Mouse (Mus musculus): Measurements from ENCODE around the gene Kcnn4. TPM values are rescaled to one million over a fixed set of nuclear protein-coding genes. Genes with fewer than 3 reads are reported as not detected.
A peak's percentile ranks its signal among the peaks of the same experiment; 100 is the strongest.

The Kcnn4 gene
- total RNA-seq (2014; rRNA removed) (0.27 and 2.5 TPM in 2 replicates), polyA plus RNA-seq (2015; fragmentation: Nextera tagmentation; extraction: Ambion mirVana) (0.81 and 1.1 TPM in 2 replicates)

GRCm38 (mm10) chr7:24369731-24370541 is at the start of gene Kcnn4:
Gene Kcnn4, plus strand, starts transcription at chr7:24370263.
- Histone ChIP-seq H3K27ac (ENCODE audit: low read depth, low read length) (no peak within 1 kb of the TSS), H3K36me3 (ENCODE audit: insufficient read depth, low read length) (no peaks in the 10 kb centered on the region), H3K4me2 (ENCODE audit: low read depth, low read length, poor library complexity, severe bottlenecking) (no peak within 1 kb of the TSS), H3K4me3 (ENCODE audit: low read depth, low read length) (no peak within 1 kb of the TSS), H3K27me3 (ENCODE audit: insufficient read depth, low read length) (no peaks in the 10 kb centered on the region), H3K9me3 (ENCODE audit: low read length) (no peaks in the 10 kb centered on the region), H3K9ac (replicated peaks; ENCODE audit: low read length, poor library complexity, severe bottlenecking) (no peak within 1 kb of the TSS), H3K4me1 (ENCODE audit: insufficient read depth, low read length) (no peaks in the 10 kb centered on the region)
- ATAC-seq (ENCODE audit: low FRiP score) (no peak), DNase-seq (ENCODE audit: low spot score) (no peak)
- TF ChIP-seq CTCF (IDR thresholded peaks at IDR 0.05) = no peak
- 44% methylated on average over 23 of the region's 23 CpGs for WGBS

- no peak overlapping the region for H3K27ac ChIP-seq (ENCODE audit: low read depth, low read length)
- H3K9ac ChIP-seq (replicated peaks; ENCODE audit: low read length, poor library complexity, severe bottlenecking) = no peak overlapping the region
- 84% methylated on average over 4 of the region's 4 CpGs for WGBS
- DNase-seq (ENCODE audit: low spot score) (no peak), ATAC-seq (ENCODE audit: low FRiP score) (no peak)
- no peaks in the 10 kb centered on the region for H3K4me1 ChIP-seq (ENCODE audit: insufficient read depth, low read length)
- no peaks in the 10 kb centered on the region for H3K27me3 ChIP-seq (ENCODE audit: insufficient read depth, low read length)
- H3K36me3 ChIP-seq (ENCODE audit: insufficient read depth, low read length) = no peaks in the 10 kb centered on the region
- no peaks in the 10 kb centered on the region for H3K9me3 ChIP-seq (ENCODE audit: low read length)
- no peak overlapping the region for H3K4me3 ChIP-seq (ENCODE audit: low read depth, low read length)
- H3K4me2 ChIP-seq (ENCODE audit: low read depth, low read length, poor library complexity, severe bottlenecking) = no peak overlapping the region
- TF ChIP-seq CTCF (IDR thresholded peaks at IDR 0.05) = no peak
Observed at GRCm38 (mm10) chr7:24322593-24322992, 47.5 kb upstream of the Kcnn4 start.

- Histone ChIP-seq H3K27ac (ENCODE audit: low read depth, low read length) (no peak overlapping the region), H3K4me3 (ENCODE audit: low read depth, low read length) (peak overlapping the region; percentile 26; the same call in 1 of the 2 replicates), H3K9me3 (ENCODE audit: low read length) (no peaks in the 10 kb centered on the region), H3K4me2 (ENCODE audit: low read depth, low read length, poor library complexity, severe bottlenecking) (no peak overlapping the region), H3K9ac (replicated peaks; ENCODE audit: low read length, poor library complexity, severe bottlenecking) (no peak overlapping the region), H3K4me1 (ENCODE audit: insufficient read depth, low read length) (no peaks in the 10 kb centered on the region), H3K36me3 (ENCODE audit: insufficient read depth, low read length) (no peaks in the 10 kb centered on the region), H3K27me3 (ENCODE audit: insufficient read depth, low read length) (no peaks in the 10 kb centered on the region)
- no peak for ATAC-seq (ENCODE audit: low FRiP score)
- TF ChIP-seq CTCF (IDR thresholded peaks at IDR 0.05) = no peak
- DNase-seq (ENCODE audit: low spot score) = peak; percentile 21
- 70% methylated on average over 6 of the region's 6 CpGs for WGBS
Observed at GRCm38 (mm10) chr7:24325197-24325596, 44.9 kb upstream of the Kcnn4 start.

GRCm38 (mm10) chr7:24325675-24326128 is 44.4 kb upstream of the Kcnn4 start:
- WGBS = 3% methylated on average over 13 of the region's 13 CpGs
- TF ChIP-seq CTCF (IDR thresholded peaks at IDR 0.05) = no peak
- H3K9ac ChIP-seq (replicated peaks; ENCODE audit: low read length, poor library complexity, severe bottlenecking) = no peak overlapping the region
- H3K9me3 ChIP-seq (ENCODE audit: low read length) = no peaks in the 10 kb centered on the region
- ATAC-seq (ENCODE audit: low FRiP score) (no peak), DNase-seq (ENCODE audit: low spot score) (peak; percentile 14)
- H3K4me1 ChIP-seq (ENCODE audit: insufficient read depth, low read length) = no peaks in the 10 kb centered on the region
- H3K4me3 ChIP-seq (ENCODE audit: low read depth, low read length) = peak overlapping the region; percentile 26
- H3K27me3 ChIP-seq (ENCODE audit: insufficient read depth, low read length) = no peaks in the 10 kb centered on the region
- H3K36me3 ChIP-seq (ENCODE audit: insufficient read depth, low read length) = no peaks in the 10 kb centered on the region
- peak overlapping the region; percentile 52 for H3K4me2 ChIP-seq (ENCODE audit: low read depth, low read length, poor library complexity, severe bottlenecking)
- H3K27ac ChIP-seq (ENCODE audit: low read depth, low read length) = 0 out of 2 replicates have a peak overlapping the region, but pooled peaks have one; percentile 18

- Histone ChIP-seq H3K4me1 (ENCODE audit: insufficient read depth, low read length) (no peaks in the 10 kb centered on the region), H3K4me3 (ENCODE audit: low read depth, low read length) (peak overlapping the region; percentile 26), H3K27ac (ENCODE audit: low read depth, low read length) (no peak overlapping the region), H3K4me2 (ENCODE audit: low read depth, low read length, poor library complexity, severe bottlenecking) (peak overlapping the region; percentile 52), H3K27me3 (ENCODE audit: insufficient read depth, low read length) (no peaks in the 10 kb centered on the region), H3K9me3 (ENCODE audit: low read length) (no peaks in the 10 kb centered on the region), H3K9ac (replicated peaks; ENCODE audit: low read length, poor library complexity, severe bottlenecking) (no peak overlapping the region), H3K36me3 (ENCODE audit: insufficient read depth, low read length) (no peaks in the 10 kb centered on the region)
- ATAC-seq (ENCODE audit: low FRiP score) = peak; percentile 69
- no peak for TF ChIP-seq CTCF (IDR thresholded peaks at IDR 0.05)
- peak; percentile 36 for DNase-seq (ENCODE audit: low spot score)
- WGBS = 31% methylated on average over 20 of the region's 20 CpGs
Observed at GRCm38 (mm10) chr7:24326273-24327135, 43.6 kb upstream of the Kcnn4 start.

All from midbrain, postnatal 0 days (tissue).